Mouse (Mus musculus): ENCODE measurements at regions not wholly inside any gene's neighbourhood (a gene's known extent, or its start where the extent isn't known, plus 50 kb on each side); places are given as distances from the start of the nearest gene placed in this dataset.
"Not testable (repeated sequence)": the region's sequence is repeated elsewhere in the genome, so short reads cannot be mapped to it uniquely, and the experiment has no call there.

DNA sequence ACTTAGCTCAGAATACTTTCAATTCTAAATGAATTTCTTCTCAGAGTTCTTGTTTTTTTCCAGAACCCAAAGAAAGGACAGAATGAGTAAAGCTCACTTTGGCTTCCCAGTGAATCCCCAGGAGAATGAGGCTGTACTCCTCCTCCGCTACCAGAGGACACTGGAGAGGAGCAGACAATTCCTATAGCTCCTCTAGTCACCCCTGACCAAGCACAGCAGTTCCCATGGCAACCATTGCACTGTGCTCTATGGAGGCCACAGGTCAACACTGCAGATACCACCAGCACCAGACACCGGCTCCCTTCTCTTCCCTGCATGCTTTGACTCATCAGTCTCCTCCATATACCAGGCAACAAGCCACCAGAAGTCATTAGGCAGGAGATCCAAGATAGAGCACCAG, 447.6 kb upstream of the Arid1b start:
- no peak for ATAC-seq (ENCODE audit: low read depth)
- no peaks in the 10 kb centered on the region for H3K27me3 ChIP-seq (ENCODE audit: control insufficient read depth, insufficient read depth, low read length)
- no peak overlapping the region for H3K4me2 ChIP-seq (ENCODE audit: low read depth, low read length)
- H3K4me3 ChIP-seq (ENCODE audit: low read depth, low read length), result no peak overlapping the region
- WGBS, result 49% methylated on average over 2 of the region's 2 CpGs
- H3K36me3 ChIP-seq (ENCODE audit: control insufficient read depth, insufficient read depth, low read length), result no peaks in the 10 kb centered on the region
- no peaks in the 10 kb centered on the region for H3K4me1 ChIP-seq (ENCODE audit: control insufficient read depth, insufficient read depth, low read length)
- no peak overlapping the region for H3K9ac ChIP-seq (replicated peaks; ENCODE audit: low read depth, low read length)
- no peak overlapping the region for H3K27ac ChIP-seq (ENCODE audit: low read depth, low read length)
- no peaks in the 10 kb centered on the region for H3K9me3 ChIP-seq (ENCODE audit: control insufficient read depth, low read length)

DNA sequence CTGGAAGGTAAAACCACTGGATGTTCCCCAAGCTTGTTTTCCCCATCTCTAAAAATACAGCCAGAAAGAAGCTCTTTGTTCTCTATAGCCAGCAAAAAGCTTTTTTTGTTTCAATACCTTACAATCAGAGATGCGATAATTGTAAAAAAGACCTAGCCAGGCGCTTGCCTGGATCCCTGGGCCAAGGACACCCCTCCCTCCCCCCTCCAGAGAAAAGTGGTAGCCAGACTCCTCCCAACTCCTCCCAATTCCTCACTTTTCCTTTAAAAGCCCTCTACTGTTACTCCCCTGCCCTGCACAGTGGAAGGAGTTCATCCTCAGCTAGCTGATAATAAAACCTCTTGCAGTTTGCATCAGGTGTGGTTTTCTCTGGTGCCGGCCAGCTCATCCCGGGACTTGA, 441.1 kb upstream of the Arid1b start:
- H3K4me3 ChIP-seq (ENCODE audit: low read depth, low read length); ATAC-seq (ENCODE audit: low read depth); H3K27ac ChIP-seq (ENCODE audit: low read depth, low read length); H3K9me3 ChIP-seq (ENCODE audit: control insufficient read depth, low read length); H3K9ac ChIP-seq (replicated peaks; ENCODE audit: low read depth, low read length); H3K36me3 ChIP-seq (ENCODE audit: control insufficient read depth, insufficient read depth, low read length); H3K27me3 ChIP-seq (ENCODE audit: control insufficient read depth, insufficient read depth, low read length); H3K4me2 ChIP-seq (ENCODE audit: low read depth, low read length); H3K4me1 ChIP-seq (ENCODE audit: control insufficient read depth, insufficient read depth, low read length): not testable (repeated sequence)
- WGBS, result 90% methylated on average over 4 of the region's 4 CpGs

DNA sequence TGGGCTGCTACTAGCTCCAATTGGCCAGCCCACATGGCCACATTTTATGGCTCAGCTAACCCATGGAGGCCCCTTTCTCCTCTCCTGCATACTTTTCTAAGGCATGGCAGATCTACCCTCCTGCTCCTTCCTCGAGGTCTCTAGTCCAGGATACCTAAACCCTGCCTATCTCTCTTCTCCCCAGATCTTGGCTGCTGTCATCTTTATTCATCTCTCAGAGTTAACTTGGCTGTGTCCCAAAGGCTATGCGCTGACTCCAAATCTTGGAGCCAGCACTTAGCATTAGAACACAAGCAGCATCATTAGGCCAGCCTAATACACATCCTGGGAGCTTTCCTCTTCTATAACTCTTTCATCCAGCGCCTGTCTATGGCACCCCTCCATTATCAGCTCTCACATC, 430.5 kb upstream of the Arid1b start:
- no peak overlapping the region for H3K27ac ChIP-seq (ENCODE audit: low read depth, low read length)
- ATAC-seq (ENCODE audit: low read depth), result no peak
- no peaks in the 10 kb centered on the region for H3K36me3 ChIP-seq (ENCODE audit: control insufficient read depth, insufficient read depth, low read length)
- no peaks in the 10 kb centered on the region for H3K27me3 ChIP-seq (ENCODE audit: control insufficient read depth, insufficient read depth, low read length)
- H3K4me3 ChIP-seq (ENCODE audit: low read depth, low read length), result no peak overlapping the region
- no peaks in the 10 kb centered on the region for H3K4me1 ChIP-seq (ENCODE audit: control insufficient read depth, insufficient read depth, low read length)
- WGBS, result 78% methylated on average over 3 of the region's 3 CpGs
- no peak overlapping the region for H3K9ac ChIP-seq (replicated peaks; ENCODE audit: low read depth, low read length)
- H3K9me3 ChIP-seq (ENCODE audit: control insufficient read depth, low read length), result no peaks in the 10 kb centered on the region
- H3K4me2 ChIP-seq (ENCODE audit: low read depth, low read length), result no peak overlapping the region

DNA sequence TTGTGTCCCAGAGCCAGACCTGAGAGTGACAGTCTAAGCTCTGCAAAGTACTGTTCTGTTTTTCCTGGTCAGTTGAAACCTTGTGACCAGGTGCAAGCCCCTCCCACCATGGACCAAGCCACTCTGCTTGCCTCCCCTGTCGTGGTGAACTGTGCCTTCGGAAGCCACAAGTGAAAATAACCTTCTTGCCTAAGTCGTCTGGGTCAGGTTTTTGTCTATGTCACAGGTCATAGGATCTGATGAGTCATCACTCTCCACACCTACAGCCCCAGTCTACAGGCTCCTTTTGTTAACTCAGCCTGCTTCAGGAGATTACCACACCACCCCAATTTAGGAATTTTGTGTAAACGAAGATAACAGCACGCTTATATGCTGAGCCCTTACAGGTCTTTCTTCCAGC, 417.2 kb upstream of the Arid1b start:
- Histone ChIP-seq H3K27me3 (ENCODE audit: control insufficient read depth, insufficient read depth, low read length) (no peaks in the 10 kb centered on the region), H3K4me1 (ENCODE audit: control insufficient read depth, insufficient read depth, low read length) (no peaks in the 10 kb centered on the region), H3K27ac (ENCODE audit: low read depth, low read length) (no peak overlapping the region), H3K4me3 (ENCODE audit: low read depth, low read length) (no peak overlapping the region), H3K9ac (replicated peaks; ENCODE audit: low read depth, low read length) (no peak overlapping the region), H3K4me2 (ENCODE audit: low read depth, low read length) (no peak overlapping the region), H3K9me3 (ENCODE audit: control insufficient read depth, low read length) (no peaks in the 10 kb centered on the region), H3K36me3 (ENCODE audit: control insufficient read depth, insufficient read depth, low read length) (no peaks in the 10 kb centered on the region)
- ATAC-seq (ENCODE audit: low read depth), result no peak
- WGBS, result 72% methylated on average over 5 of the region's 5 CpGs

DNA sequence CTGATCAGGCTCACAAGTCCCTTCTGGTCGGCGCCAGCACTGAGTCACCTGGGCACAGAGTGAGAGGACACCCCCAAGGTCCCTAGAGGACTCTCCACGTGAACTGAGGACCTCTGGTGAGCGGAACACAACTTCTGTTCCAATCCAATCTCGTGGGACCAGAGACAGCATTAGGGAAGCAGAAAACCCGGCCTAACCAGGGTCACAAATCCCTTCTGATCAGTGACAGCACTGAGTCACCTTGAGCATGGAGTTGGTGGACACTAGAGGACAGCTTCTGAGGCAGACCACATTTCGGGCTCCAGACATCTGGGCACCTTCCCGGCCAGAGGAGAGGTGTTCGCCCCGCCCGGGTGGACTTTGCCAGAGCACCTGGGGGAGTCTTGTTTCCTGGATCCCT, 412.3 kb upstream of the Arid1b start:
- WGBS, result 89% methylated on average over 11 of the region's 11 CpGs
- Histone ChIP-seq H3K27ac (ENCODE audit: low read depth, low read length) (no peak overlapping the region), H3K4me3 (ENCODE audit: low read depth, low read length) (no peak overlapping the region), H3K4me1 (ENCODE audit: control insufficient read depth, insufficient read depth, low read length) (no peaks in the 10 kb centered on the region), H3K9me3 (ENCODE audit: control insufficient read depth, low read length) (no peaks in the 10 kb centered on the region), H3K36me3 (ENCODE audit: control insufficient read depth, insufficient read depth, low read length) (no peaks in the 10 kb centered on the region), H3K9ac (replicated peaks; ENCODE audit: low read depth, low read length) (no peak overlapping the region), H3K4me2 (ENCODE audit: low read depth, low read length) (no peak overlapping the region), H3K27me3 (ENCODE audit: control insufficient read depth, insufficient read depth, low read length) (no peaks in the 10 kb centered on the region)
- ATAC-seq (ENCODE audit: low read depth), result no peak

DNA sequence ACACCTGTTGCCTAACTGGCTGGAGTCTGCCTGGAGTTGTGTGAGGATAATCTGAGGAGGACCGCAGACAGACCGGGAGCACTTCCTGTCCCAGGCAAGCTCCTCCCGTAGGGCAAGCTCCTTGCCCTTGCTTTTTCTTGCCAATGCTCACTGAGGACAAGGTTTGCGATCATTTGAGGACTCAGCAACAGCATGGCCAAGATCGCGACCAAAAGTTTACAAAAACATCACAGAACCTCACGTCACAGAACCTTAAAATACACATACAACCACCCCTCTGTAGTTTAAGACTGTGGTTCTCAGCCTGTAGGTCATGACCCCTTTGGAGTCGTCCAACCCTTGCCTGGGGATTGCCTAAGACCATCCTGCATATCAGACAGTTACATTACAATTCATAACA, 383.7 kb upstream of the Arid1b start:
- ATAC-seq (ENCODE audit: low read depth), result no peak
- H3K9me3 ChIP-seq (ENCODE audit: control insufficient read depth, low read length), result no peaks in the 10 kb centered on the region
- H3K4me2 ChIP-seq (ENCODE audit: low read depth, low read length), result no peak overlapping the region
- H3K27ac ChIP-seq (ENCODE audit: low read depth, low read length), result no peak overlapping the region
- H3K9ac ChIP-seq (replicated peaks; ENCODE audit: low read depth, low read length), result no peak overlapping the region
- no peak overlapping the region for H3K4me3 ChIP-seq (ENCODE audit: low read depth, low read length)
- no peaks in the 10 kb centered on the region for H3K27me3 ChIP-seq (ENCODE audit: control insufficient read depth, insufficient read depth, low read length)
- WGBS, result 87% methylated on average over 8 of the region's 8 CpGs
- no peaks in the 10 kb centered on the region for H3K4me1 ChIP-seq (ENCODE audit: control insufficient read depth, insufficient read depth, low read length)
- no peaks in the 10 kb centered on the region for H3K36me3 ChIP-seq (ENCODE audit: control insufficient read depth, insufficient read depth, low read length)

DNA sequence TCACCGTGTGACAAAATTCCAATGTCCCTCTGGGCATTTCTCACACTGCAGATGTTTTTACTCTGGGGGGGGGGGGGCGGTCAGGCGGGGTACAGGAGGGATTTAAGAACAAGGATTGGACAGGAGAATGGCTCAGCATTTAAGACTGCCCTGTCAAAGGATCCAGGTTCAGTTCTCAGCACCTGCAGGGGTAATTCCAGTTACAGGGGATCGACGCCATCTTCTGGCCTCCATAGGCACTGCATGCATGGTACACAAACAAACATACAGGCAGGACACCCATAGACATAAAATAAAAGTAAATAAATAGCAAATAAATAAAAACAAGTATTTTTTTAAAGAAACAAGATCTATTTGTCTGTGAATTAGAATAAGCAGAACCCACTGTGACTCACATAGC, 383.1 kb upstream of the Arid1b start:
- H3K27ac ChIP-seq (ENCODE audit: low read depth, low read length), result no peak overlapping the region
- H3K36me3 ChIP-seq (ENCODE audit: control insufficient read depth, insufficient read depth, low read length), result no peaks in the 10 kb centered on the region
- H3K4me1 ChIP-seq (ENCODE audit: control insufficient read depth, insufficient read depth, low read length), result no peaks in the 10 kb centered on the region
- H3K9me3 ChIP-seq (ENCODE audit: control insufficient read depth, low read length), result no peaks in the 10 kb centered on the region
- no peak overlapping the region for H3K4me2 ChIP-seq (ENCODE audit: low read depth, low read length)
- WGBS, result 94% methylated on average over 5 of the region's 5 CpGs
- no peak for ATAC-seq (ENCODE audit: low read depth)
- H3K9ac ChIP-seq (replicated peaks; ENCODE audit: low read depth, low read length), result no peak overlapping the region
- no peaks in the 10 kb centered on the region for H3K27me3 ChIP-seq (ENCODE audit: control insufficient read depth, insufficient read depth, low read length)
- no peak overlapping the region for H3K4me3 ChIP-seq (ENCODE audit: low read depth, low read length)

DNA sequence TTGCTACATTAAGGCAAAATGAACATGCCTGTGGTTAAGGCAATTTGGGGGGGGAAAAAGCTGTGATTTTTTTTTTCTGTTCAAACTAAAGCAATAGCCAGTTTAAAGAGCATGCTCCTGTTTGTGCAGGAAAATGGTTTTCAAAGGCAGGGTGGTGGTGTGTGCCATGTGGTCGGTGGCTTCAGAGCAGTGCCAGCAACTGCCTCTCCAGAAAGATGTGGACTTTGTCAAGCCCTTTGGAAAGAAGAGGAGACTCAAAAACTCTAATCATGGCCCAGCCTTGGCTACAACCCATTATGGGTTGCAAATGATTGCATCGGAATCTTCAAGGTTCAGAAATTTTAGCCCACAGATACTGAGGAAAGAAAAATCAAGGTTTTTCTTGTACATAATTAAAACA, 382.4 kb upstream of the Arid1b start:
- no peak overlapping the region for H3K4me2 ChIP-seq (ENCODE audit: low read depth, low read length)
- H3K4me1 ChIP-seq (ENCODE audit: control insufficient read depth, insufficient read depth, low read length), result no peaks in the 10 kb centered on the region
- ATAC-seq (ENCODE audit: low read depth), result no peak
- no peaks in the 10 kb centered on the region for H3K36me3 ChIP-seq (ENCODE audit: control insufficient read depth, insufficient read depth, low read length)
- no peaks in the 10 kb centered on the region for H3K27me3 ChIP-seq (ENCODE audit: control insufficient read depth, insufficient read depth, low read length)
- no peak overlapping the region for H3K4me3 ChIP-seq (ENCODE audit: low read depth, low read length)
- H3K9ac ChIP-seq (replicated peaks; ENCODE audit: low read depth, low read length), result no peak overlapping the region
- no peak overlapping the region for H3K27ac ChIP-seq (ENCODE audit: low read depth, low read length)
- H3K9me3 ChIP-seq (ENCODE audit: control insufficient read depth, low read length), result no peaks in the 10 kb centered on the region
- 86% methylated on average over 2 of the region's 2 CpGs for WGBS

DNA sequence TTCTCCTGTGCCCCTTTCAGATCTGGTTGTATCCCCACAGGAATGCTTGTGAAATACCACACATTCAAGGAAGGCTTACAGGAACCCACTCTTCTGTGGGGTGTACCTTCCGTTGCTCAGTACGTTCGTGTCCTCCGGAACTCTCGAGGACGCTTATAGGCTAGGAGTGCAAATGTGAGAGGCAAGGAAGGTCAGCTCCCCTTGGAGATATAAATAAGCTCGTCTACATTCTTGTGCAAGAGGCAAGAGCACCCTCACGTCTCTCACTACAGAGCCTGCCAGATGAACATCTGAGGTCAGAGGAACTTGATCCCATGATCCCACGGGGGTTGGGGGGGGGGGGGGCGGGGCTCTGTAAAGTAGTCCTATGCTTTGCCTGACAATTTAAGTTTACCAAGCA, 382.0 kb upstream of the Arid1b start:
- no peaks in the 10 kb centered on the region for H3K36me3 ChIP-seq (ENCODE audit: control insufficient read depth, insufficient read depth, low read length)

DNA sequence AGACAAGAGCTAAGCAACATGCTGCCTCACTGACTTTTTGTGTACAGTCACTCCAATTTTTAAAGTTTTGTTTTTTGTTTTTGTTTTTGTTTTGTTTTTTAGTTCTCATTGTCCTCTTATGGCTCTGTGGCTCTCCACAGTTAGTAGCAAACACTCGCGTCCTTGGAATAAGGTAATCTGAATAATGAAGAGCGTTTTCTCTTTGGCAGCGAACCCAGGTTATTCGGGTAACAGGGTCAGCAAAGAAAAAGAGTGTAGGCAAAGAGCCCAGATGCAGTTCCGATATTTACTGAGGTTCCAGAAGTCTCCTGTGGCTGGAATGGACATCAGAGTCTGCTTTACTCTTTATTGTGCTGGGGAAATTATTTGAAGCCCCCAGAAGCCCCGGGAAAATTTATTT, 381.4 kb upstream of the Arid1b start:
- Histone ChIP-seq H3K27ac (ENCODE audit: low read depth, low read length) (no peak overlapping the region), H3K4me1 (ENCODE audit: control insufficient read depth, insufficient read depth, low read length) (no peaks in the 10 kb centered on the region), H3K27me3 (ENCODE audit: control insufficient read depth, insufficient read depth, low read length) (no peaks in the 10 kb centered on the region), H3K9ac (replicated peaks; ENCODE audit: low read depth, low read length) (no peak overlapping the region), H3K9me3 (ENCODE audit: control insufficient read depth, low read length) (no peaks in the 10 kb centered on the region), H3K4me3 (ENCODE audit: low read depth, low read length) (no peak overlapping the region), H3K36me3 (ENCODE audit: control insufficient read depth, insufficient read depth, low read length) (no peaks in the 10 kb centered on the region), H3K4me2 (ENCODE audit: low read depth, low read length) (no peak overlapping the region)
- no peak for ATAC-seq (ENCODE audit: low read depth)
- 82% methylated on average over 7 of the region's 7 CpGs for WGBS

More for the DNA sequence above, 382.0 kb upstream of the Arid1b start:
- no peaks in the 10 kb centered on the region for H3K9me3 ChIP-seq (ENCODE audit: control insufficient read depth, low read length)
- no peak overlapping the region for H3K4me2 ChIP-seq (ENCODE audit: low read depth, low read length)
- ATAC-seq (ENCODE audit: low read depth), result no peak
- H3K27ac ChIP-seq (ENCODE audit: low read depth, low read length), result no peak overlapping the region
- H3K4me1 ChIP-seq (ENCODE audit: control insufficient read depth, insufficient read depth, low read length), result no peaks in the 10 kb centered on the region
- no peak overlapping the region for H3K9ac ChIP-seq (replicated peaks; ENCODE audit: low read depth, low read length)
- no peaks in the 10 kb centered on the region for H3K27me3 ChIP-seq (ENCODE audit: control insufficient read depth, insufficient read depth, low read length)
- WGBS, result 66% methylated on average over 10 of the region's 10 CpGs
- no peak overlapping the region for H3K4me3 ChIP-seq (ENCODE audit: low read depth, low read length)

Measured in neural tube, embryonic 14.5 days (tissue).